Comparison of ENCODE assay signal across 18 mouse cellular contexts in the genomic region with DNA sequence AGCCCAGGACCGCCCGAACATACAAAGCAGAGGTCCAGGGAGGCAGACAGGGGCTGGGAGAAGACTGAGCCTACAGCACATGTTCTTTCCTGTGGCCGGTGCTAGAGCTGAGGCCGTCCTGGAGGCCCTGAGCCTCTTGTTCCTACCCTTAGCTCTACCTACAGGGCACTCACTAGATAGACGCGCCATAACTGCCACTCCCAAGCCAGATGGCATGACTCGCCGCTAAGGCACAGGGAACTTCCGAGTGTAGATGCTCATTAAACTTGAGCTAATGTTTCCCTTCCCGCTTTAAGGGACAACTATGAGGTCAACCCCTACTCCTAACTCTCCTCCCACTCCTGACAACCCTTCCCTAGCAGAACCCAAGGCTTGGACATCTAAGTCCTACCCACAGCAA. TPM values are rescaled to one million over a fixed set of nuclear protein-coding genes. Genes with fewer than 3 reads are reported as not detected.
A peak's percentile ranks its signal among the peaks of the same experiment; 100 is the strongest.
DNase-seq lines count a peak whose midpoint lies in the region; ATAC-seq and TF ChIP-seq lines count a peak whose summit lies in the region.
"Had no signal": no experiment of that assay in that cellular context is flagged by ENCODE, and none has a peak within 500 bp of the region (broad histone marks: within the 10 kb centered on the region; RNA-seq: fewer than 3 reads in every experiment).

No protein-coding gene starts in this region.

- H3K4me1 ChIP-seq in hindbrain, embryonic 13.5 days (replicated peaks), result peaks cover 97% of the 10 kb centered on the region
- H3K4me1 ChIP-seq in hindbrain, embryonic 12.5 days, result peaks cover 96% of the 10 kb centered on the region
- H3K4me1 ChIP-seq in stomach, postnatal 0 days (replicated peaks; ENCODE audit: control insufficient read depth, insufficient read depth), result peaks cover 8% of the 10 kb centered on the region

- H3K4me2 ChIP-seq in hindbrain, embryonic 13.5 days, result no peak overlapping the region
- H3K4me2 ChIP-seq in hindbrain, embryonic 12.5 days (replicated peaks), result no peak overlapping the region
- no peak overlapping the region for H3K4me2 ChIP-seq in stomach, postnatal 0 days (replicated peaks; ENCODE audit: low read depth)
- H3K4me2 ChIP-seq: heart, embryonic 11.5 days; midbrain, embryonic 15.5 days; neural tube, embryonic 12.5 days had no signal

- H3K36me3 ChIP-seq in hindbrain, embryonic 13.5 days, result no peaks in the 10 kb centered on the region
- H3K36me3 ChIP-seq in hindbrain, embryonic 12.5 days, result no peaks in the 10 kb centered on the region
- no peaks in the 10 kb centered on the region for H3K36me3 ChIP-seq in stomach, postnatal 0 days (ENCODE audit: control insufficient read depth, insufficient read depth, low read length)
- H3K36me3 ChIP-seq: midbrain, embryonic 15.5 days; neural tube, embryonic 12.5 days had no signal

- H3K9ac ChIP-seq in hindbrain, embryonic 13.5 days, result peak overlapping the region; percentile 25; the same call in 1 of the 2 replicates
- no peak overlapping the region for H3K9ac ChIP-seq in hindbrain, embryonic 12.5 days
- no peak overlapping the region for H3K9ac ChIP-seq in stomach, postnatal 0 days (ENCODE audit: low read length)
- H3K9ac ChIP-seq: midbrain, embryonic 15.5 days; neural tube, embryonic 12.5 days had no signal

- no peak for TF ChIP-seq CTCF in stomach, postnatal 0 days (IDR thresholded peaks at IDR 0.05; ENCODE audit: low read depth)

- no peak overlapping the region for H3K4me3 ChIP-seq in hindbrain, embryonic 13.5 days
- H3K4me3 ChIP-seq in hindbrain, embryonic 12.5 days, result no peak overlapping the region
- H3K4me3 ChIP-seq in stomach, postnatal 0 days (ENCODE audit: low read depth, low read length), result no peak overlapping the region
- H3K4me3 ChIP-seq: layer of hippocampus, adult 2 months; midbrain, embryonic 15.5 days; neural tube, embryonic 12.5 days had no signal

- no peak overlapping the region for H3K27ac ChIP-seq in hindbrain, embryonic 13.5 days
- H3K27ac ChIP-seq in hindbrain, embryonic 12.5 days, result no peak overlapping the region
- H3K27ac ChIP-seq in stomach, postnatal 0 days (replicated peaks), result peak overlapping the region; percentile 40; the same call in 1 of the 2 replicates
- H3K27ac ChIP-seq: layer of hippocampus, adult 2 months; macrophage; midbrain, embryonic 15.5 days; neural tube, embryonic 12.5 days had no signal

- peak; percentile 46 for DNase-seq in cerebellum, adult 9-11 months
- no peak for DNase-seq in cerebellum, postnatal 36 days
- peak; percentile 27 for DNase-seq in brain, adult 2 months (ENCODE audit: low read depth, low spot score)
- no peak for DNase-seq in stomach, postnatal 0 days (ENCODE audit: low spot score)
- no peak for DNase-seq in lung, postnatal 25 days (ENCODE audit: low spot score)
- DNase-seq: adrenal gland, postnatal 25 days; cerebellum, adult 8-10 months; kidney, postnatal 25 days; right cerebral cortex, adult 18-20 months; right cerebral cortex, postnatal 4 days; thymus, adult 2 months had no signal

- no peak for ATAC-seq in hindbrain, embryonic 13.5 days (ENCODE audit: low FRiP score)
- no peak for ATAC-seq in hindbrain, embryonic 12.5 days (ENCODE audit: low FRiP score)
- ATAC-seq in stomach, postnatal 0 days (ENCODE audit: low FRiP score, low TSS enrichment), result no peak
- ATAC-seq: midbrain, embryonic 15.5 days had no signal

- TF ChIP-seq EP300 in stomach, postnatal 0 days (optimal IDR thresholded peaks at IDR 0.05), result no peak

- WGBS in hindbrain, embryonic 13.5 days, result 91% methylated on average over 10 of the region's 10 CpGs
- WGBS in hindbrain, embryonic 12.5 days, result 89% methylated on average over 10 of the region's 10 CpGs
- WGBS in stomach, postnatal 0 days, result 71% methylated on average over 10 of the region's 10 CpGs

- no peaks in the 10 kb centered on the region for H3K27me3 ChIP-seq in hindbrain, embryonic 13.5 days
- H3K27me3 ChIP-seq in hindbrain, embryonic 12.5 days, result no peaks in the 10 kb centered on the region
- H3K27me3 ChIP-seq in stomach, postnatal 0 days (ENCODE audit: control insufficient read depth, insufficient read depth, low read length), result no peaks in the 10 kb centered on the region
- H3K27me3 ChIP-seq: midbrain, embryonic 15.5 days; neural tube, embryonic 12.5 days had no signal

- H3K9me3 ChIP-seq in hindbrain, embryonic 13.5 days, result no peaks in the 10 kb centered on the region
- no peaks in the 10 kb centered on the region for H3K9me3 ChIP-seq in hindbrain, embryonic 12.5 days (replicated peaks)
- H3K9me3 ChIP-seq in stomach, postnatal 0 days (ENCODE audit: control insufficient read depth, low read length), result no peaks in the 10 kb centered on the region
- H3K9me3 ChIP-seq: midbrain, embryonic 15.5 days; neural tube, embryonic 12.5 days had no signal

RNA-seq across cellular contexts. Expression of a gene that starts 6.3 kb away (rescaled TPM):
- polyA plus RNA-seq in hindbrain, embryonic 13.5 days (2015; fragmentation: Nextera tagmentation; extraction: Ambion mirVana), result 17.3 and 17.7 TPM in 2 replicates
- polyA plus RNA-seq in hindbrain, embryonic 12.5 days (2016; fragmentation: Nextera tagmentation; extraction: Ambion mirVana), result 15.2 and 16.3 TPM in 2 replicates
- 6.7 and 7.0 TPM in 2 replicates for polyA plus RNA-seq in stomach, postnatal 0 days (2015; fragmentation: Nextera tagmentation; extraction: Ambion mirVana)

RNA-seq across cellular contexts. Expression of a gene that starts 37.1 kb away (rescaled TPM):
- polyA plus RNA-seq in hindbrain, embryonic 13.5 days (2015; fragmentation: Nextera tagmentation; extraction: Ambion mirVana), result 1.5 and 1.6 TPM in 2 replicates
- polyA plus RNA-seq in hindbrain, embryonic 12.5 days (2016; fragmentation: Nextera tagmentation; extraction: Ambion mirVana), result 2.4 and 2.7 TPM in 2 replicates
- 0.23 and 0.24 TPM in 2 replicates for polyA plus RNA-seq in stomach, postnatal 0 days (2015; fragmentation: Nextera tagmentation; extraction: Ambion mirVana)
- polyA plus RNA-seq: macrophage had no signal

Comparison
In these comparisons a context has a peak if more than half of its experiments do, and no peak if none do; other contexts are left out.
1. DNase-seq: peak in cerebellum, adult 9-11 months (single experiment) and brain, adult 2 months (single experiment); none in cerebellum, postnatal 36 days (0 of 2), stomach, postnatal 0 days (single experiment) and lung, postnatal 25 days (single experiment).